Mouse (Mus musculus) testis, adult 2 months (tissue): ENCODE data around the gene Pacs2.

Source experiments
- CTCF ChIP-seq: fragments of 200-500 bp; IDR thresholded peaks from 2 replicates; pipeline ENCODE4 v1.5.1; 2012; ENCODE audit warnings: low read depth, mild to moderate bottlenecking, inconsistent platforms, low read length, moderate library complexity; ENCODE audit not compliant: control insufficient read depth, insufficient read depth, insufficient replicate concordance
- POLR2A ChIP-seq: fragments of 200-500 bp; IDR thresholded peaks from 2 replicates; pipeline ENCODE4 v1.6.1; 2012; ENCODE audit warnings: low read depth, mild to moderate bottlenecking, inconsistent platforms, low read length, moderate library complexity; ENCODE audit not compliant: control insufficient read depth

- TF ChIP-seq CTCF (no peak), POLR2A (no peak)
These were observed 33.8 kb downstream of the Pacs2 start for GRCm38 (mm10) chr12:113048103-113048502.
